Mouse (Mus musculus) lung, embryonic 14.5 days (tissue): ENCODE results near the gene Rbm19. TPM values are rescaled to one million over a fixed set of nuclear protein-coding genes. Genes with fewer than 3 reads are reported as not detected.

Experiments used
- ATAC-seq: fragments of 200-750 bp; cut with Nextera tagmentation; 2 replicates; pipeline ENCODE4 v1.8.0; 2017; ENCODE audit warnings: mild to moderate bottlenecking, moderate TSS enrichment, moderate library complexity; ENCODE audit not compliant: insufficient read depth
- DNase-seq: peaks from one replicate; pipeline ENCODE4 v3.0.0-alpha.2; 2015
- H3K27ac ChIP-seq: fragments of 300-500 bp; sonication (generic); 2 replicates; pipeline ENCODE4 v1.5.1; 2014; ENCODE audit warnings: low read depth, mild to moderate bottlenecking, moderate library complexity
- H3K27me3 ChIP-seq: fragments of 300-500 bp; sonication (generic); 2 replicates; pipeline ENCODE4 v1.6.1; 2014; ENCODE audit warnings: low read length, control low read depth; ENCODE audit not compliant: insufficient read depth
- H3K36me3 ChIP-seq: fragments of 300-500 bp; sonication (generic); 2 replicates; pipeline ENCODE4 v1.6.1; 2014; ENCODE audit warnings: control low read depth; ENCODE audit not compliant: insufficient read depth
- H3K4me1 ChIP-seq: fragments of 300-500 bp; sonication (generic); 2 replicates; pipeline ENCODE4 v1.6.1; 2014; ENCODE audit warnings: antibody characterized with exemption, control low read depth; ENCODE audit not compliant: insufficient read depth
- H3K4me2 ChIP-seq: fragments of 300-500 bp; sonication (generic); 2 replicates; pipeline ENCODE4 v1.6.1; 2014; ENCODE audit warnings: mild to moderate bottlenecking
- H3K4me3 ChIP-seq: fragments of 300-500 bp; sonication (generic); 2 replicates; pipeline ENCODE4 v1.5.1; 2014; ENCODE audit warnings: low read depth, low read length
- H3K9ac ChIP-seq: fragments of 300-500 bp; sonication (generic); 2 replicates; pipeline ENCODE4 v1.6.1; 2014
- H3K9me3 ChIP-seq: fragments of 300-500 bp; sonication (generic); 2 replicates; pipeline ENCODE4 v1.6.1; 2016; ENCODE audit warnings: low read depth, low read length, control low read depth
- CTCF ChIP-seq: IDR thresholded peaks from 2 replicates; pipeline ENCODE4 v1.5.1; 2016; ENCODE audit warnings: antibody characterized with exemption, low read depth
- WGBS: fragments of 180-500 bp; shearing (Covaris S2); extraction: QIAGEN DNeasy Blood & Tissue Kit; methylation state at CpG from one replicate; pipeline ENCODE4 v1.1.7; 2014; 5-methylcytosine and 5-hydroxymethylcytosine counted together
- polyA plus RNA-seq: library from polyadenylated mRNA; unstranded; fragments of >200 nt; fragmentation: Nextera tagmentation; extraction: Ambion mirVana; gene quantifications from 2 replicates; pipeline ENCODE4 v1.2.1, GENCODE M21; 2014

The Rbm19 gene
- polyA plus RNA-seq, 1 experiment from 2014 or later = 23.0 TPM

GRCm38 (mm10) chr5:120143941-120144340 lies 27.7 kb downstream of the Rbm19 start:
- H3K9ac ChIP-seq = no peak overlapping the region
- H3K27ac ChIP-seq = no peak overlapping the region
- peak; percentile 59 for TF ChIP-seq CTCF
- WGBS = 46% methylated on average over 7 of the region's 7 CpGs
- peaks cover 55% of the 10 kb centered on the region for H3K36me3 ChIP-seq
- H3K9me3 ChIP-seq = no peaks in the 10 kb centered on the region
- H3K27me3 ChIP-seq = no peaks in the 10 kb centered on the region
- no peaks in the 10 kb centered on the region for H3K4me1 ChIP-seq
- H3K4me3 ChIP-seq = no peak overlapping the region
- H3K4me2 ChIP-seq = no peak overlapping the region
- peak; percentile 30 for DNase-seq
- ATAC-seq = no peak

GRCm38 (mm10) chr5:120145371-120146050 lies 29.2 kb downstream of the Rbm19 start:
- no peak for TF ChIP-seq CTCF
- ATAC-seq = no peak
- Histone ChIP-seq H3K27ac (no peak overlapping the region), H3K9ac (no peak overlapping the region), H3K36me3 (peaks cover 58% of the 10 kb centered on the region), H3K4me1 (no peaks in the 10 kb centered on the region), H3K4me3 (no peak overlapping the region), H3K27me3 (no peaks in the 10 kb centered on the region), H3K9me3 (no peaks in the 10 kb centered on the region), H3K4me2 (no peak overlapping the region)
- no peak for DNase-seq
- WGBS = 73% methylated on average over 19 of the region's 19 CpGs

- no peak overlapping the region for H3K4me3 ChIP-seq
- H3K27ac ChIP-seq = no peak overlapping the region
- H3K4me1 ChIP-seq = no peaks in the 10 kb centered on the region
- ATAC-seq = peak; percentile 81
- WGBS = 48% methylated on average over 11 of the region's 11 CpGs
- peak; percentile 77 for TF ChIP-seq CTCF
- no peaks in the 10 kb centered on the region for H3K9me3 ChIP-seq
- H3K27me3 ChIP-seq = no peaks in the 10 kb centered on the region
- peaks cover 58% of the 10 kb centered on the region for H3K36me3 ChIP-seq
- no peak overlapping the region for H3K4me2 ChIP-seq
- DNase-seq = peak; percentile 79
- no peak overlapping the region for H3K9ac ChIP-seq
These were observed 29.8 kb downstream of the Rbm19 start for GRCm38 (mm10) chr5:120146051-120146385.

DNA sequence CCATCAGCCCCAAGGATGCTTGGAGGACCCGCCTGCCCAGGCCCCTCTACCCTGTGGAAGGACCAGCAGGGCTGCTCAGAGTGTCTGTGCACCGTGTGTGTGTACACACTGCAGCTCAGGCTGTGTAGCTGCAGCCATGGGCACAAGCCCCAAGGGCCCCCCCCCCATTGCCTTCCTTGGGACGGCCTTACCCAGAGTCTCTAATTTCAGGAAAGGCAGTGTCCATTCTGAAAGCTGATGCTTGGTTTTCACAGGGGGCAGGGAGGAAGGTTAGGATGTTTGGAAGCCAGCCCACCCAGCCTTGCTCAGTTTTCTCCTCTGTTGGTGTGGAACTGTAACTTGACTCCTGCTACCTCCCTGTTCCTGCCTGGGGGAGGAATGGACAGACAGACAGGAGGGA lies 30.6 kb downstream of the Rbm19 start:
- Histone ChIP-seq H3K9ac (no peak overlapping the region), H3K27me3 (no peaks in the 10 kb centered on the region), H3K4me2 (no peak overlapping the region), H3K4me1 (no peaks in the 10 kb centered on the region), H3K36me3 (peaks cover 59% of the 10 kb centered on the region), H3K9me3 (no peaks in the 10 kb centered on the region), H3K4me3 (no peak overlapping the region), H3K27ac (no peak overlapping the region)
- TF ChIP-seq CTCF = no peak
- WGBS = 63% methylated on average over 3 of the region's 3 CpGs
- DNase-seq (no peak), ATAC-seq (no peak)

DNA sequence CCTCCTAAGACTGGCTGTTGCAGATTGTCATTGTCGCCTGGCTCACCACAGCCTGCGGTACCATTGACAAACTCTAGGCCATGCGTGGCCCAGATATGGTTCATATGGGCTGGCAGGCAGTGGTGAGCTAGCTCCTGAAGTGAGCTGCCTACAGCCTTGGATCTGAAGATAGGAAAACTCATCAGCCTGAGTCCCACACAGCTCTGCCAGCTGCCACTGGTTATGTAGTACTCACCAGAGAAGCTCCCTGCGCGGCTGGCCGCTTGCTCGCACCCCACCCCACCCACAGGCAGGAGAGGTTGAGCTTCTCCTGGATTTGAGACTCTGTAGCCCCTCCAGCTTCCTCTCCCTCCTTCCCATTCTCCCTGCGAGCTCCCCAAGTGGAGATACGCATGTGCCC lies 32.0 kb downstream of the Rbm19 start:
- no peaks in the 10 kb centered on the region for H3K27me3 ChIP-seq
- 81% methylated on average over 9 of the region's 9 CpGs for WGBS
- H3K4me2 ChIP-seq = no peak overlapping the region
- DNase-seq (no peak), ATAC-seq (no peak)
- no peak overlapping the region for H3K9ac ChIP-seq
- peaks cover 52% of the 10 kb centered on the region for H3K36me3 ChIP-seq
- no peak overlapping the region for H3K4me3 ChIP-seq
- no peaks in the 10 kb centered on the region for H3K9me3 ChIP-seq
- TF ChIP-seq CTCF = no peak
- H3K4me1 ChIP-seq = no peaks in the 10 kb centered on the region
- no peak overlapping the region for H3K27ac ChIP-seq

- ATAC-seq = no peak
- peak; percentile 30 for TF ChIP-seq CTCF
These were observed 34.9 kb downstream of the Rbm19 start for GRCm38 (mm10) chr5:120151145-120151544.

DNA sequence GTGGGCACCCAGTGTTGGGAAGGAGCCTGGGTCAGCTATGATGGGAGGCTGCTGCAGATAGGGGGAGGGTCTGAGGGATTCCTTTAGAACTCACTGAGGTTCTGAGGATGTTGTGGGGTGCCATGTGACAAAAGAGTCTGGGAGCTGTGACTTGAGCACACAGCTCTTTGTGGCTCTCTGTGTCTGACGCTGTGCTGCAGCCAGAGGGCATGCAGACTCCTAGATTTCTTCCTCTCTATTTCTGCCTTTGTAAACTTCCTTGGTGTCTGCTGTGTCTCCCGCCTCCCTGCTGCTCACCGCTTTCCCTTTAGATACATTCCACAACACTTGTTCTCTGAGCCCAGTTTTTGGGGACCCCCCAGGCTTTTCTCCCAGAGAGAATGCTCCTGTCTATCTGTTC lies 36.9 kb downstream of the Rbm19 start:
- no peaks in the 10 kb centered on the region for H3K4me1 ChIP-seq
- H3K27me3 ChIP-seq = no peaks in the 10 kb centered on the region
- TF ChIP-seq CTCF = no peak
- peaks cover 22% of the 10 kb centered on the region; the same call in 1 of the 2 replicates for H3K36me3 ChIP-seq
- WGBS = 82% methylated on average over 3 of the region's 3 CpGs
- DNase-seq (no peak), ATAC-seq (no peak)
- H3K9ac ChIP-seq = no peak overlapping the region
- no peaks in the 10 kb centered on the region for H3K9me3 ChIP-seq
- no peak overlapping the region for H3K27ac ChIP-seq
- H3K4me3 ChIP-seq = no peak overlapping the region
- H3K4me2 ChIP-seq = no peak overlapping the region

More at GRCm38 (mm10) chr5:120151145-120151544, 34.9 kb downstream of the Rbm19 start:
- Histone ChIP-seq H3K4me2 (no peak overlapping the region), H3K27ac (no peak overlapping the region), H3K9me3 (no peaks in the 10 kb centered on the region), H3K36me3 (peaks cover 35% of the 10 kb centered on the region; the same call in 1 of the 2 replicates), H3K9ac (no peak overlapping the region), H3K4me3 (no peak overlapping the region), H3K4me1 (no peaks in the 10 kb centered on the region), H3K27me3 (no peaks in the 10 kb centered on the region)
- peak; percentile 24 for DNase-seq
- 76% methylated on average over 4 of the region's 4 CpGs for WGBS

DNA sequence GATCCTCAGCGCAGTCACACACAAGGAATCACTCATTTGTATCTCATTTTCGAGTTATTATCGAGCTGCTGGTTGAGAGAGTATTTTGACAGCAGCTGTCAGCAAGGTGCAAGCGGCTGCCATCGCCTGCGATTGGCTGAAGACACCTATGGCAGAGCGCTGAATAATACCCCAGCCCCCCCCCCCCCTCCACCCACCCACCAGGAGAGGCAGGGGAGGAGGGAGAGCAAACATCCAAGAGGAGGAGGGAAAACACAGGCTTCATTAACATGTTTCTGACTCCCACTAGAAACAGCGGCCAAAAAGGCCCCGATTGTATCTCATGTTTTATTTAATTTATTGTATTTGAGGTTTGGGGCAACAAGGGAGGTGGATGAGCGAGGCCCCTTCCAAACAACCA lies 39.4 kb downstream of the Rbm19 start:
- no peaks in the 10 kb centered on the region for H3K27me3 ChIP-seq
- 0 out of 2 replicates have a peak, but pooled peaks cover 13% of the 10 kb centered on the region for H3K36me3 ChIP-seq
- no peak overlapping the region for H3K9ac ChIP-seq
- H3K4me2 ChIP-seq = no peak overlapping the region
- no peaks in the 10 kb centered on the region for H3K9me3 ChIP-seq
- no peak overlapping the region for H3K4me3 ChIP-seq
- ATAC-seq (no peak), DNase-seq (no peak)
- no peak overlapping the region for H3K27ac ChIP-seq
- no peak for TF ChIP-seq CTCF
- 51% methylated on average over 10 of the region's 10 CpGs for WGBS
- no peaks in the 10 kb centered on the region for H3K4me1 ChIP-seq
